Comparison of ENCODE assay signal across 12 mouse cellular contexts in the genomic region with DNA sequence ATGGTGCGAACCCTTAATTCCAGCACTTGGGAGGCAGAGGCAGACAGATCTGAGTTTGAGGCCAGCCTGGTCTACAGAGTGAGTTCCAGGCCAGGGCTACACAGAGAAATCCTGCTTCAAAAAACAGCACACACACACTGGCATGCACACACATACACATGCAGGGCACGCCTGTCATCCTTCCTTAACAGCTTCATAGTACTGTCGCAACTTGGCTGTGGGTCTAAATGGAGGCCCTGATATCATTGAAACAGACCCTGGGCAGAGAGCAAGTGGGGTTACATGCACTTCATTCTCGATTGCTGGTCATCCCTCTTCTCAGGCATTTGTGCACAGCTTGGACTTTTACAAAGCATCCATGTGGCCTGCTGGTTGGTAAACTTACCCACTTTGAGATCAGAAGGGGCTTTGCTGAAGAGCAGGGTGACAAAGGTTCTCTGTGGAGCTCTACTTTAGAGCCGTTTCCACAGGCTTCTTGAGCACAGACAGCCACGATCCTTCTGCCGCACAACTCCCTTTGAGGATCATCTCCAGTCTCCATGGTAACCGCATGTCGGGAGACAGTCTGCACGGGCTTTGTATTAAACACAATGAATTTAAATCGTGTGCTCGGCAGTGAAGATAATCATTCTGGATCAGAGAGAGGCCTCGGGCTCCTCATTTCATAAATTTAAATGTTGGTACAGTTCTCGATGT. TPM values are rescaled to one million over a fixed set of nuclear protein-coding genes. Genes with fewer than 3 reads are reported as not detected.
DNase-seq lines count a peak whose midpoint lies in the region; ATAC-seq and TF ChIP-seq lines count a peak whose summit lies in the region.
"Had no signal": no experiment of that assay in that cellular context is flagged by ENCODE, and none has a peak within 500 bp of the region (broad histone marks: within the 10 kb centered on the region; RNA-seq: fewer than 3 reads in every experiment).

No protein-coding gene starts in this region.

- DNase-seq in right cerebral cortex, adult 2 months (ENCODE audit: low spot score in 2 of 2) = peak; percentile 60
- DNase-seq in right cerebral cortex, postnatal 25 days = no peak
- DNase-seq in midbrain, embryonic 10.5 days (ENCODE audit: low spot score) = peak; percentile 66
- DNase-seq in retina, postnatal 7 days (ENCODE audit: low read depth, low spot score) = peak; percentile 32
- no peak for DNase-seq in ovary, postnatal 36 days (ENCODE audit: low spot score)
- DNase-seq in heart, adult 2 months = no peak
- DNase-seq: adrenal gland, postnatal 25 days; kidney, postnatal 36 days had no signal

- no peak for TF ChIP-seq CTCF in heart, adult 2 months (IDR thresholded peaks at IDR 0.05)

- peak overlapping the region; percentile 91 for H3K27ac ChIP-seq in forebrain, embryonic 16.5 days (ENCODE audit: low read length)
- H3K27ac ChIP-seq in midbrain, embryonic 10.5 days (replicated peaks) = peak overlapping the region; percentile 83
- H3K27ac ChIP-seq in heart, adult 2 months = no peak overlapping the region

- intact Hi-C loops in heart, adult 2 months (cut with DNase I) = no loop called here

- H3K4me2 ChIP-seq in forebrain, embryonic 16.5 days (ENCODE audit: low read length) = peak overlapping the region; percentile 34

- no peak for TF ChIP-seq EP300 in heart, adult 2 months (IDR thresholded peaks at IDR 0.05; ENCODE audit: insufficient read depth, low read depth, low read length)

- H3K27me3 ChIP-seq in forebrain, embryonic 16.5 days (replicated peaks; ENCODE audit: control insufficient read depth, insufficient read depth, low read length) = no peaks in the 10 kb centered on the region
- no peaks in the 10 kb centered on the region for H3K27me3 ChIP-seq in midbrain, embryonic 10.5 days (ENCODE audit: low read depth, poor library complexity, severe bottlenecking)
- H3K27me3 ChIP-seq in heart, adult 2 months (ENCODE audit: control insufficient read depth, insufficient read depth, low read length) = no peaks in the 10 kb centered on the region

- H3K79me2 ChIP-seq in heart, adult 2 months (replicated peaks; ENCODE audit: control insufficient read depth, insufficient read depth, low read length) = no peaks in the 10 kb centered on the region

- peaks cover 46% of the 10 kb centered on the region for H3K4me1 ChIP-seq in forebrain, embryonic 16.5 days (replicated peaks; ENCODE audit: control insufficient read depth, insufficient read depth, low read length)
- H3K4me1 ChIP-seq in midbrain, embryonic 10.5 days = peaks cover 48% of the 10 kb centered on the region
- no peaks in the 10 kb centered on the region for H3K4me1 ChIP-seq in heart, adult 2 months (ENCODE audit: control insufficient read depth, insufficient read depth, low read length)

- H3K9ac ChIP-seq in forebrain, embryonic 16.5 days (replicated peaks; ENCODE audit: low read depth, low read length) = peak overlapping the region; percentile 31
- H3K9ac ChIP-seq in heart, adult 2 months (ENCODE audit: low read depth, low read length) = no peak overlapping the region

- TF ChIP-seq POLR2A in heart, adult 2 months (IDR thresholded peaks at IDR 0.05; ENCODE audit: insufficient read depth, low read depth, low read length) = no peak

- no peaks in the 10 kb centered on the region for H3K9me3 ChIP-seq in forebrain, embryonic 16.5 days (ENCODE audit: control insufficient read depth, low read length)
- no peaks in the 10 kb centered on the region for H3K9me3 ChIP-seq in midbrain, embryonic 10.5 days (replicated peaks)

- no peaks in the 10 kb centered on the region; the same call in 1 of the 2 replicates for H3K36me3 ChIP-seq in forebrain, embryonic 16.5 days (ENCODE audit: control insufficient read depth, insufficient read depth)
- H3K36me3 ChIP-seq in midbrain, embryonic 10.5 days = peaks cover 66% of the 10 kb centered on the region
- no peaks in the 10 kb centered on the region for H3K36me3 ChIP-seq in heart, adult 2 months (ENCODE audit: control insufficient read depth, insufficient read depth, low read length)

- no peak overlapping the region; the same call in 1 of the 2 replicates for H3K4me3 ChIP-seq in forebrain, embryonic 16.5 days (replicated peaks; ENCODE audit: low read length)
- H3K4me3 ChIP-seq in midbrain, embryonic 10.5 days = peak overlapping the region; percentile 14; the same call in 1 of the 2 replicates
- H3K4me3 ChIP-seq in heart, adult 2 months = no peak overlapping the region

- WGBS in forebrain, embryonic 16.5 days = 28% methylated on average over 14 of the region's 14 CpGs
- 42% methylated on average over 14 of the region's 14 CpGs for WGBS in midbrain, embryonic 10.5 days
- 85% methylated on average over 14 of the region's 14 CpGs for WGBS in heart, adult 2 months

- peak; percentile 91 for ATAC-seq in forebrain, embryonic 16.5 days
- no peak for ATAC-seq in erythroblast, adult 5-6 weeks (replicated peaks; ENCODE audit: low FRiP score, poor library complexity, severe bottlenecking)

RNA-seq across cellular contexts. Expression of gene Mapre3, which starts 51.5 kb away (rescaled TPM):
- polyA plus RNA-seq in forebrain, embryonic 16.5 days (2015; fragmentation: Nextera tagmentation; extraction: Ambion mirVana) = 98.6 and 118 TPM in 2 replicates
- polyA plus RNA-seq in midbrain, embryonic 10.5 days (2016; fragmentation: Nextera tagmentation; extraction: Ambion mirVana) = 22.9 and 38.2 TPM in 2 replicates
- total RNA-seq in erythroblast, adult 5-6 weeks (2015; ENCODE audit: low replicate concordance) = 2.1 TPM in 1 of 2 replicates, not detected in the other
- total RNA-seq in erythroblast, adult 5-6 weeks (2017; ENCODE audit: low replicate concordance) = 0.28 and 0.51 TPM in 2 replicates
- total RNA-seq in heart, adult 2 months (2021) = 10 to 100 TPM; 36.5 to 38.2 TPM
- polyA plus RNA-seq in heart, adult 2 months (2012; rRNA removed) = 49.1 and 52.8 TPM in 2 replicates
- total RNA-seq: monocyte, adult 5-6 weeks had no signal

RNA-seq across cellular contexts. Expression of gene Dpysl5, which starts 51.6 kb away (rescaled TPM):
- 274 and 278 TPM in 2 replicates for polyA plus RNA-seq in forebrain, embryonic 16.5 days (2015; fragmentation: Nextera tagmentation; extraction: Ambion mirVana)
- 90.7 and 126 TPM in 2 replicates for polyA plus RNA-seq in midbrain, embryonic 10.5 days (2016; fragmentation: Nextera tagmentation; extraction: Ambion mirVana)
- total RNA-seq in erythroblast, adult 5-6 weeks (2015; ENCODE audit: low replicate concordance) = not detected in 2 replicates
- 0.09 TPM in 1 of 2 replicates, not detected in the other for total RNA-seq in erythroblast, adult 5-6 weeks (2017; ENCODE audit: low replicate concordance)
- total RNA-seq in heart, adult 2 months (2021) = 1 to 10 TPM in 1 of 2 experiments, under 1 TPM in 1; 0.61 to 1.3 TPM
- polyA plus RNA-seq in heart, adult 2 months (2012; rRNA removed) = 0.82 and 1.1 TPM in 2 replicates
- total RNA-seq: liver, adult 2 months had no signal

Comparison
In these comparisons a context has a peak if more than half of its experiments do, and no peak if none do; other contexts are left out.
1. DNase-seq: peak in right cerebral cortex, adult 2 months (2 of 2), midbrain, embryonic 10.5 days (single experiment) and retina, postnatal 7 days (single experiment); none in right cerebral cortex, postnatal 25 days (single experiment), ovary, postnatal 36 days (single experiment) and heart, adult 2 months (0 of 2).
2. RNA of gene Dpysl5, which starts 51.6 kb away (polyA plus RNA-seq): 274 to 278 TPM in forebrain, embryonic 16.5 days and 90.7 to 126 TPM in midbrain, embryonic 10.5 days; 0.82 to 1.1 TPM in heart, adult 2 months; every median in the first group is over 10 times any median in the second.